Mouse (Mus musculus): ENCODE measurements around the gene Cracr2b. TPM values are rescaled to one million over a fixed set of nuclear protein-coding genes. Genes with fewer than 3 reads are reported as not detected.

The Cracr2b gene
- polyA plus RNA-seq, 1 experiment from 2014 or later = 23.7 TPM

DNA sequence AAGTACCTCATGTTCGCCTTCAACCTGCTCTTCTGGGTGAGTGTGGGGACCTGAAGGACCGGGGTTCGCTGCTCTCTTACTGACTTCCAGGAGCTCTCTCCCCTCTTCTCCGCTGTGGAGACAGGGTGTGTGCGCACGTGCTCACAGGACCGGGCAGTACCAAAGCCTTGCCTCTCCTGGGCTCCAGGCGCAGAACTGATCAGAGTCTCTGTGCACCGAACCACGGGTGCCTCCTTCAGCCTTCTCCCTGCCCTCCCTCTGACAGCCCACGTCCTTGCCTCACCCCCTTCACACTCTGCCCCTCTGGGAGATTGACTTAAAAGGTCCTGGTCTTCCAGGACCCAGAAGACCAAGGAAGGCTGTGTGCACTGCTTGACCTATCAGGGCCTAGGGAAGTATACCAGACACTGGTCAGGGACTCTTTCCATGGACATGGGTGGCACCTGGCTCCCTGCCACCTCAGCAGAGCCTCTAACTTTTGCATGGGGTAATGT, 21.7 kb downstream of the Cracr2b start:
- Histone ChIP-seq H3K27ac (ENCODE audit: low read length) (no peak overlapping the region), H3K9ac (replicated peaks; ENCODE audit: low read length) (peak overlapping the region; percentile 66), H3K4me1 (ENCODE audit: insufficient read depth, low read length) (peaks cover 30% of the 10 kb centered on the region), H3K4me2 (replicated peaks; ENCODE audit: low read depth, low read length) (peak overlapping the region; percentile 96), H3K36me3 (ENCODE audit: insufficient read depth, low read length) (no peaks in the 10 kb centered on the region), H3K27me3 (ENCODE audit: insufficient read depth, low read length) (no peaks in the 10 kb centered on the region), H3K4me3 (ENCODE audit: low read length) (peak overlapping the region; percentile 61), H3K9me3 (ENCODE audit: low read length) (no peaks in the 10 kb centered on the region)
- ATAC-seq (ENCODE audit: low FRiP score, low TSS enrichment) = 0 out of 2 replicates have a peak, but pooled peaks have one; percentile 4
- 5% methylated on average over 11 of the region's 11 CpGs for WGBS

DNA sequence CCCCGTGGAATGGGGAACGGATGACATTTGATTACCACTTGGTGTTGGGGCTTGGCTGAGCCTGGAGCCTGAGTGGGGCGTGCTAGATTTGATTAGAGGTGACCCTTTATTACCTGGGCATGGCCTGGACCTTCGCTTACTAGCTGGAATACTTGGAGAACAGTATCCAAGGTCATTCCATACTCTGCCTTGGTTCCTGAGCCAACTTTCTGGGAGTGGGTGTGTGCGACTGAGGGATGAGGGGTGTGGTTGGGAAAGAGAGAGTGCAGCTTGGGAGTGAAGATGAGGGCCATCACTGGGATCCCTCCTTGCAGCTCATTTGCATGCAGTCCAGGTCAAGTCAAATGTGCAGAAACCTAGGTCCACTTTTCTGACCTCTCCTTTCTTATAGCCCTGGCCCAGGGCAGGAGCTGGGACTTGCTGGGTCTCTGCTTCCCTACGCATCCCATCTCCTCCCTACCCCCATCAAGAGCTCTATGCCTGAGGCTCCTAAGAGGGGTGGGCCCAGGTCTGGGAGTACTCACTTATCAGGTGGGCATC, 22.3 kb downstream of the Cracr2b start:
- Histone ChIP-seq H3K27me3 (ENCODE audit: insufficient read depth, low read length) (no peaks in the 10 kb centered on the region), H3K4me1 (ENCODE audit: insufficient read depth, low read length) (peaks cover 24% of the 10 kb centered on the region), H3K4me2 (replicated peaks; ENCODE audit: low read depth, low read length) (no peak overlapping the region), H3K27ac (ENCODE audit: low read length) (no peak overlapping the region), H3K9me3 (ENCODE audit: low read length) (no peaks in the 10 kb centered on the region), H3K36me3 (ENCODE audit: insufficient read depth, low read length) (no peaks in the 10 kb centered on the region), H3K9ac (replicated peaks; ENCODE audit: low read length) (no peak overlapping the region), H3K4me3 (ENCODE audit: low read length) (no peak overlapping the region)
- ATAC-seq (ENCODE audit: low FRiP score, low TSS enrichment) = no peak
- 81% methylated on average over 6 of the region's 6 CpGs for WGBS

DNA sequence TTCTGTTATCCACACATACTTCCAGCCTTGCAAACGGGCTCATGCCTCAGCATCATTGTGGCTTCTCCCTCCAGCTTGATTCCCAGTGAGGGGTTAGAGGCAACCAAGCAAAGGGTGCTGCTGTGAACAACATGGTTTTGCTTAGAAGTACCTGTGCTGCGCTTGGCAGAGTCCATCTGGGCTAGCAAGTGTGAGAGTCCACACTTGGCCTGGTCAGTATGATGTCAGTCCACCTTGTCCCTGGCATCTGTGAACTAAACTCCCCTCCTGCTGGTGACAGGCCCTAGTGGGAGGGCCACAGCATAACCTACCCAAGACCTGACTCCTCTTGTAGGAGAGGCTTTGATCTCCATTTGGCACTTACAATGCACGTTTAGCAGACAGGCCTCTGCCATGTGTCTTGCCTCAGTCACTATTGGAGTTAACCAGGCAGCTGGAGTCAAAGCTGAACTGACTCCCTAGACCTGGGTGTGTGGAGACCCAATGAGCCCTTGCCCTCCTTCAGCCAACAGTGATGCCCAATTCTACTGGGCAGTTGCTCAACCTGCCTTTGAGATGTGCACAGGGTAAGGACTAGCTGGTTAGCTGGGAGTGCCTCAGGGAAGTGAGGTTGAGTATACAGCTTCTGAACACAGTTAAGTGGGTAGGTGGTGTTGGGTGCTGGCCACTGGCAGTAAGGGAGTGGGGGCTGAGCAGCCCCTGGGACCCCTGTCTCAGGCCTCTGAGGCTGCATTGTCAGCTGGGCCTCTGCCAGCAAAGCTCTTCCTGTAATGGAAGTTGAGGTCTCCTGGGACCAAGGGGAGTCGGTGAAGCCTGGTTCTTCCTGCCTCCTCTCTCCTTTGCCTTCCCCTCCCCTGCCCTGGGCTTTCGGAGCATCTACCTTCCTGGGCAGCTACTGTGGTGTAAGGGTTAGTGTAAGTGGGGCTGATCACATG, 23.6 kb downstream of the Cracr2b start:
- no peaks in the 10 kb centered on the region for H3K27me3 ChIP-seq (ENCODE audit: insufficient read depth, low read length)
- WGBS = 64% methylated on average over 5 of the region's 5 CpGs
- no peaks in the 10 kb centered on the region for H3K36me3 ChIP-seq (ENCODE audit: insufficient read depth, low read length)
- no peak overlapping the region for H3K9ac ChIP-seq (replicated peaks; ENCODE audit: low read length)
- no peak for ATAC-seq (ENCODE audit: low FRiP score, low TSS enrichment)
- no peaks in the 10 kb centered on the region for H3K9me3 ChIP-seq (ENCODE audit: low read length)
- no peak overlapping the region for H3K4me2 ChIP-seq (replicated peaks; ENCODE audit: low read depth, low read length)
- H3K27ac ChIP-seq (ENCODE audit: low read length) = no peak overlapping the region
- peaks cover 20% of the 10 kb centered on the region for H3K4me1 ChIP-seq (ENCODE audit: insufficient read depth, low read length)
- no peak overlapping the region for H3K4me3 ChIP-seq (ENCODE audit: low read length)

DNA sequence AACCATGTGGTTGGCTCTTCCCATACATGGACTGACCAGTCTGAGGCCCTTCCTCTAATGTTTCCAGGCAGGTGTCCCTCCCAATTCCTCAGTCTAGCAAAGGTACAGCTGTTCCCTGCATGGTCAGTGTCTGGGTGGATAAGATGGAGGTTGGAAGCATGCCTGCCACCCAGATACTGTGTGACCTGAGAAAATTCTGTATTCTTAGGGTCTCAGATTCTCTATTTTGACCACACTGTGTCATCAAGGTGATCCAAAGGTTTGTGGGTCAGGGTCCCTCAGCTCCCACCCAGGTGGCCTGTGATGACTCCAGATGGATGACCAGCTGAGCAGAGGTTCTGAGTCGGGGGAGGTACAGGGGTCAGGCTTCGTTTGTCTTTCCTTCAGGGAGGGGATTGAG, 24.3 kb downstream of the Cracr2b start:
- H3K36me3 ChIP-seq (ENCODE audit: insufficient read depth, low read length) = no peaks in the 10 kb centered on the region
- H3K27me3 ChIP-seq (ENCODE audit: insufficient read depth, low read length) = no peaks in the 10 kb centered on the region
- H3K9ac ChIP-seq (replicated peaks; ENCODE audit: low read length) = no peak overlapping the region
- H3K9me3 ChIP-seq (ENCODE audit: low read length) = no peaks in the 10 kb centered on the region
- 76% methylated on average over 2 of the region's 2 CpGs for WGBS
- H3K4me2 ChIP-seq (replicated peaks; ENCODE audit: low read depth, low read length) = no peak overlapping the region
- no peak overlapping the region for H3K27ac ChIP-seq (ENCODE audit: low read length)
- no peak for ATAC-seq (ENCODE audit: low FRiP score, low TSS enrichment)
- H3K4me1 ChIP-seq (ENCODE audit: insufficient read depth, low read length) = peaks cover 20% of the 10 kb centered on the region
- no peak overlapping the region for H3K4me3 ChIP-seq (ENCODE audit: low read length)

DNA sequence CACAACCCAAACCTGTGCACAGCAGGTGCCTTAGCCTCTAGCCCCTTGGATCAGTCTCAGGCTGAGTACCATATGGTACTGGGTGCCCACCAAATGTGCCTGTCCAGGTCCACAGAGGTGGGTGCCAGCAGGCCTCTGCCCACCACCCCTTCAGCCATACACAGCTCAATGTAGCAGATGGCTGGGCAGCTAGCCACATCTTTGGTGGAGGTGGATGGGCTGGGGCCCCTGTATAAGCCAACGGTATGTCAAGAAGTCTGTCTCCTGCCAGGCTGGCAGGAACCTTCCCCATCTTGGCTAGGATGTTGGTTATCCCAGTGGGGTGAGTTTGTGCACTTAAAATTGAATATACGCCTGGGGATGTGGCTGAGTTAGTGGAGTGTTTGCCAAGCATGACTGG, 24.7 kb downstream of the Cracr2b start:
- WGBS = 81% methylated on average over 2 of the region's 2 CpGs
- ATAC-seq (ENCODE audit: low FRiP score, low TSS enrichment) = no peak
- H3K36me3 ChIP-seq (ENCODE audit: insufficient read depth, low read length) = no peaks in the 10 kb centered on the region

DNA sequence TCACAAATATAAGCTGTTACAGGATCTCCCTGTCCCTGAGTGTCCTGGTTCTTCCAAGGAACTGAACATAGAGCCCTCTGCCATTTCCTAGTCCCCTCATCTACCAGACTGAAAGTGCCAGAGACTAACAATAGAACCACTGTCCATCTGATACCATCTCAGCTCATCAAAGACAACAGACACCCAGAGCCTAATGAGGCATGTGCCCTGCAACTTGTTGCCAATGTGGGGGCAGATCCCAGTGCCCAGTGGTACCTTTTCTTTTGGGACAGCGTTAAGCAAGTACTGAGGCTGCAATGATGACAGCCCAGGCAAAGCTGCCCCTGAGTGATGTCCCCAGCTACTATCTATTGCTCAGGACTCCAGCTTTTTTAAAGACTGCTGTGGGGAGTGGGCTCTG, 25.3 kb downstream of the Cracr2b start:
- H3K4me3 ChIP-seq (ENCODE audit: low read length) = no peak overlapping the region
- ATAC-seq (ENCODE audit: low FRiP score, low TSS enrichment) = no peak
- no peak overlapping the region for H3K27ac ChIP-seq (ENCODE audit: low read length)
- H3K36me3 ChIP-seq (ENCODE audit: insufficient read depth, low read length) = no peaks in the 10 kb centered on the region
- peaks cover 11% of the 10 kb centered on the region for H3K4me1 ChIP-seq (ENCODE audit: insufficient read depth, low read length)
- H3K27me3 ChIP-seq (ENCODE audit: insufficient read depth, low read length) = no peaks in the 10 kb centered on the region
- H3K9me3 ChIP-seq (ENCODE audit: low read length) = no peaks in the 10 kb centered on the region
- WGBS = 68% methylated on average over 1 of the region's 1 CpGs
- H3K4me2 ChIP-seq (replicated peaks; ENCODE audit: low read depth, low read length) = no peak overlapping the region
- H3K9ac ChIP-seq (replicated peaks; ENCODE audit: low read length) = no peak overlapping the region

More for the DNA sequence above, 24.7 kb downstream of the Cracr2b start:
- no peak overlapping the region for H3K4me3 ChIP-seq (ENCODE audit: low read length)
- H3K9me3 ChIP-seq (ENCODE audit: low read length) = no peaks in the 10 kb centered on the region
- no peak overlapping the region for H3K27ac ChIP-seq (ENCODE audit: low read length)
- H3K4me1 ChIP-seq (ENCODE audit: insufficient read depth, low read length) = peaks cover 17% of the 10 kb centered on the region
- H3K9ac ChIP-seq (replicated peaks; ENCODE audit: low read length) = no peak overlapping the region
- no peaks in the 10 kb centered on the region for H3K27me3 ChIP-seq (ENCODE audit: insufficient read depth, low read length)
- H3K4me2 ChIP-seq (replicated peaks; ENCODE audit: low read depth, low read length) = no peak overlapping the region

DNA sequence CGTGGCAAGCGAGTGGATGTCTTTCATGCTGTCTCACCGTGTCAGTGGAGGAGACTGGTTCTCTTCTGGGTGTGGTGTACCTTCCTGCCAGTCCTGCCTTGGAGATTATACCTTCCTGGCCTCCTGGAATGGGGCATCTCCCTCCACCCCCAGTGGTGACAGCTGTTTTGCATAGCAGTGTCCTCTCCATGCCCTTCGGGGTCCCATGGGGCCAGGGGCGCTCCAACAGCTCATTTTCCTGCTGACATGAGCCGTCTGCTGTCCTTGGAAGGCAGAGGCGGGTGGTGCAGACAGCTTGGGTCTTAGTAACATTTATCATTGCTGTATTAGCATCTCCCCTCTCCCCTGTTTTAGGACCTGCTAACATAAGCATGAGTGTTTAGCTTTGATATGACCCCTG, 26.2 kb downstream of the Cracr2b start:
- Histone ChIP-seq H3K4me2 (replicated peaks; ENCODE audit: low read depth, low read length) (no peak overlapping the region), H3K27ac (ENCODE audit: low read length) (no peak overlapping the region), H3K4me1 (ENCODE audit: insufficient read depth, low read length) (peaks cover 4% of the 10 kb centered on the region; the same call in 1 of the 2 replicates), H3K36me3 (ENCODE audit: insufficient read depth, low read length) (0 out of 2 replicates have a peak, but pooled peaks cover 3% of the 10 kb centered on the region), H3K9me3 (ENCODE audit: low read length) (no peaks in the 10 kb centered on the region), H3K27me3 (ENCODE audit: insufficient read depth, low read length) (no peaks in the 10 kb centered on the region), H3K4me3 (ENCODE audit: low read length) (no peak overlapping the region), H3K9ac (replicated peaks; ENCODE audit: low read length) (no peak overlapping the region)
- no peak for ATAC-seq (ENCODE audit: low FRiP score, low TSS enrichment)
- WGBS = 66% methylated on average over 7 of the region's 7 CpGs

DNA sequence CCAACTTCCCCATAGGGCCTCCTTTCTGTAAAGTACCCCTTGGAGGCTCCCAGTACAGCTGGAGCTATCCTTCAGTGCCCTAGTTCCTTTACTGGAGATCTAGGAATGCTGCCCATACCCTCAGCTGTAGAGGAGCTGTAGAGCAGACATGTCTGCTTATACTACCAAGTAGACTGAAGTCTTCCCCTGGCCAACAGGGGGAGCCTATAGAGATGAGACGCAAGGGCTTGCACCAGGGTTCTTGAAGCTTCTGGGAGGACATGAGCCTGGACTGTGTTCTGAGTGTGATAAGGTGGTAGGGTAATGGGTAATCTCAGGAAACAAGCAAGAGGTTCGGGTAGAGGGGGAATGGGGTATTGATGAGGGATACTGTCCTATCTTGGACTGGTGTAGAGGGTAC, 30.3 kb downstream of the Cracr2b start:
- Histone ChIP-seq H3K9ac (replicated peaks; ENCODE audit: low read length) (no peak overlapping the region), H3K9me3 (ENCODE audit: low read length) (no peaks in the 10 kb centered on the region), H3K4me1 (ENCODE audit: insufficient read depth, low read length) (no peaks in the 10 kb centered on the region), H3K4me2 (replicated peaks; ENCODE audit: low read depth, low read length) (no peak overlapping the region), H3K27ac (ENCODE audit: low read length) (no peak overlapping the region), H3K4me3 (ENCODE audit: low read length) (no peak overlapping the region), H3K27me3 (ENCODE audit: insufficient read depth, low read length) (no peaks in the 10 kb centered on the region), H3K36me3 (ENCODE audit: insufficient read depth, low read length) (peaks cover 18% of the 10 kb centered on the region)
- WGBS = 93% methylated on average over 2 of the region's 2 CpGs
- no peak for ATAC-seq (ENCODE audit: low FRiP score, low TSS enrichment)

DNA sequence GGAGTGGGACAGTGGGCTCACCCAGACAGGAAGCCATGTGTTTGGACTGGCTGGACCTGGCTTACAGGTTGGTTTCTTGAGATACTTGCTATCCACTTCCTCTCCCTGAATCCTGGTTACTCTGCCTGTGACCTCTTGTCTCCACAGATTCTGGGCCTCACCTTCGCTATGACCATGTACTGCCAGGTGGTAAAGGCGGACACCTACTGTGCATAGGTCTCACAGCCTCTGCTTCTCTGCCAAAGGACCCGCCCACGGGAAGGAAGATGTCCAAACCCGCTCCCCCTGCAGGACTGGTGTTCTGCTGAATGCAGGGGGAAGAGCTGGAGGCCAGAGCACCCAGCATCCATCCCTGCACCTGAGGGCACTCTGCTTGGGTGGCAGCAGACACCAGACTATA, 31.8 kb downstream of the Cracr2b start:
- H3K4me1 ChIP-seq (ENCODE audit: insufficient read depth, low read length) = no peaks in the 10 kb centered on the region
- H3K9ac ChIP-seq (replicated peaks; ENCODE audit: low read length) = no peak overlapping the region
- no peaks in the 10 kb centered on the region for H3K27me3 ChIP-seq (ENCODE audit: insufficient read depth, low read length)
- WGBS = 87% methylated on average over 5 of the region's 5 CpGs
- no peaks in the 10 kb centered on the region for H3K9me3 ChIP-seq (ENCODE audit: low read length)
- no peak overlapping the region for H3K27ac ChIP-seq (ENCODE audit: low read length)
- no peak for ATAC-seq (ENCODE audit: low FRiP score, low TSS enrichment)
- no peak overlapping the region for H3K4me2 ChIP-seq (replicated peaks; ENCODE audit: low read depth, low read length)
- no peak overlapping the region for H3K4me3 ChIP-seq (ENCODE audit: low read length)
- peaks cover 18% of the 10 kb centered on the region for H3K36me3 ChIP-seq (ENCODE audit: insufficient read depth, low read length)

DNA sequence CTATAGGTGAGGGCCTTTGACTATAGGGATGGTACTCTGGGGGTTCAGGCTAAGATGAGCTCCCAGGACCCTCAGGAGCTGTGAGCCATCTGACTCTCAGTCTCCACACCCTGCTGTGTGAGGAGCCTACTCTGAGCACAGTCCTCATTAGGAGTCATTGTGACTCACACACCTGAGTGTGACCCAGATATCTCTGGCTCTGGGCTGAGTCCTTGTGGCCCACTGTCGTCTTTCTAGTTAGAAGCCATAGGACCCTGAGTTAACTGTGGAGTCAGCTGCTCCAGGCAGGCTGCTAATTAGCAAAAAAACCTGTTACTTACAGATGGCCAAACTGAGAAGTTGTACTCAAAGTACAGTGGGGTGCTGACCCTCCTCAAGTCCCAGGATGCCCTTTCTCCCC, 32.8 kb downstream of the Cracr2b start:
- no peaks in the 10 kb centered on the region for H3K4me1 ChIP-seq (ENCODE audit: insufficient read depth, low read length)
- WGBS = 76% methylated on average over 1 of the region's 1 CpGs
- no peaks in the 10 kb centered on the region for H3K9me3 ChIP-seq (ENCODE audit: low read length)
- no peak overlapping the region for H3K9ac ChIP-seq (replicated peaks; ENCODE audit: low read length)
- ATAC-seq (ENCODE audit: low FRiP score, low TSS enrichment) = no peak
- H3K4me2 ChIP-seq (replicated peaks; ENCODE audit: low read depth, low read length) = no peak overlapping the region
- no peaks in the 10 kb centered on the region for H3K27me3 ChIP-seq (ENCODE audit: insufficient read depth, low read length)
- peaks cover 21% of the 10 kb centered on the region for H3K36me3 ChIP-seq (ENCODE audit: insufficient read depth, low read length)
- no peak overlapping the region for H3K27ac ChIP-seq (ENCODE audit: low read length)
- no peak overlapping the region for H3K4me3 ChIP-seq (ENCODE audit: low read length)

Measured in kidney, embryonic 16.5 days (tissue).